Mouse (Mus musculus): ENCODE data around the gene Nln. TPM values are rescaled to one million over a fixed set of nuclear protein-coding genes. Genes with fewer than 3 reads are reported as not detected.

The Nln gene
- polyA plus RNA-seq, 1 experiment = 57.6 TPM

DNA sequence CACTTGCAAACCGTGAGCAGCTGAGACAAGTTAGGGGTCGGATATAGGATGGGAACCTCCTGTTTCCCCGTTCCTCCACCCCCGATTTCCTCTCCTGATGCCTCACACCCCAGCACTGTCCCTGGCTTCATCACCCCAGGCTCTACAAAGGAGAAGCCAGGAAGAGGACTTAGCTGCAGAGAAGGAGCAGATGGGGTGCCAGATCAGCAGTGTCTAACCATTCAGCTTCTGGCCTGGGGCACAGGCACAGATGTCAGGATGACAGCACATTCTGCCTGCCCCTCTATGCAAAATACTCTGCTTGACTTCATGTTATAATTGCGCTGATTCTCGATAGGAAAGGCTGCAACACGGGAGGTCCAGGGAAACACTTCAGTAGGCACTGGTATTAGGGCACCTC lies 71.1 kb downstream of the Nln start:
- Histone ChIP-seq H3K4me1 (ENCODE audit: control insufficient read depth, insufficient read depth, low read length) (no peaks in the 10 kb centered on the region), H3K9ac (ENCODE audit: low read depth, poor library complexity, severe bottlenecking) (no peak overlapping the region), H3K36me3 (ENCODE audit: control insufficient read depth, insufficient read depth, low read length, poor library complexity, severe bottlenecking) (no peaks in the 10 kb centered on the region), H3K27me3 (ENCODE audit: control insufficient read depth, insufficient read depth, low read length, poor library complexity, severe bottlenecking) (no peaks in the 10 kb centered on the region), H3K9me3 (replicated peaks; ENCODE audit: control insufficient read depth, insufficient read depth, low read length, poor library complexity, severe bottlenecking) (no peaks in the 10 kb centered on the region), H3K27ac (ENCODE audit: insufficient read depth, low read length) (no peak overlapping the region), H3K4me3 (ENCODE audit: low read depth, low read length) (no peak overlapping the region)
- TF ChIP-seq EP300 (IDR thresholded peaks at IDR 0.05; ENCODE audit: insufficient read depth, low read depth, low read length) (no peak), POLR2A (IDR thresholded peaks at IDR 0.05; ENCODE audit: insufficient read depth, low read length) (no peak), CTCF (IDR thresholded peaks at IDR 0.05; ENCODE audit: low read depth, low read length) (no peak)

DNA sequence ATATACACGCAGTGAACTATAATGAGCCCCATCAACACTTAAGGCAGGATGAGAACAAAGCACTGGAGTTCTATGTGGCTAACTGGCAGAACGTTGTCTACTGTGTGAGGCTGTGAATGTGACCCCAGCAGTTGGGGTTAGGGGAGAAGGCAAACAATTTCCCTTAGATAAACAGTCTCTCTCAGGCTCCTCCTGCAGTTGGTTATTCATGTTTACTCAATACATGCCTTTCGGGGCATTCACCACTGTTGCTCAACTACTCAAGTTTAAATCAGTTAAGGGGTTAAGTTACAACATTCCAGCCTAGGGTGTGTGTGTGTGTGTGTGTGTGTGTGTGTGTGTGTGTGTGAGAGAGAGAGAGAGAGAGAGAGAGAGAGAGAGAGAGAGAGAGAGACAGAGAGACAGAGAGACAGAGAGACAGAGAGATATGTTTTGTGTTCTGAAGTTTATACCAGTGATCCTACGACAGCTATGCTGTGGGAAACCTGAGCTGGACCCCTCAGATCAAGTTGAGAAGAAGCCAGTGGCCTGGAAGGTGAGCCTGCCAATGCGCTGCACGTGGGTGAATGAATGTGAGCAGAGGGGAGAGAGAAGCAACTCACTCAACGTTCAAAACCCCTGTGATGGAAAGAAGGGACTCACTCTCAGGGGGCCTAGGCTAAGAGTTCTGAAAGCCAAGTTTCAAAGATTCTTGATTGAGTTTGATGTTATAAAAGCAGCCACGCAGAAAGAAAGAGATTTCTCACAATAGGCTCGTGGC lies 71.7 kb downstream of the Nln start:
- no peak for TF ChIP-seq POLR2A (IDR thresholded peaks at IDR 0.05; ENCODE audit: insufficient read depth, low read length)
- TF ChIP-seq EP300 (IDR thresholded peaks at IDR 0.05; ENCODE audit: insufficient read depth, low read depth, low read length) = no peak
- TF ChIP-seq CTCF (IDR thresholded peaks at IDR 0.05; ENCODE audit: low read depth, low read length) = no peak
- H3K36me3 ChIP-seq (ENCODE audit: control insufficient read depth, insufficient read depth, low read length, poor library complexity, severe bottlenecking) = no peaks in the 10 kb centered on the region
- no peaks in the 10 kb centered on the region for H3K27me3 ChIP-seq (ENCODE audit: control insufficient read depth, insufficient read depth, low read length, poor library complexity, severe bottlenecking)
- no peaks in the 10 kb centered on the region for H3K4me1 ChIP-seq (ENCODE audit: control insufficient read depth, insufficient read depth, low read length)
- no peak overlapping the region for H3K4me3 ChIP-seq (ENCODE audit: low read depth, low read length)
- H3K27ac ChIP-seq (ENCODE audit: insufficient read depth, low read length) = no peak overlapping the region
- no peaks in the 10 kb centered on the region for H3K9me3 ChIP-seq (replicated peaks; ENCODE audit: control insufficient read depth, insufficient read depth, low read length, poor library complexity, severe bottlenecking)
- H3K9ac ChIP-seq (ENCODE audit: low read depth, poor library complexity, severe bottlenecking) = no peak overlapping the region

DNA sequence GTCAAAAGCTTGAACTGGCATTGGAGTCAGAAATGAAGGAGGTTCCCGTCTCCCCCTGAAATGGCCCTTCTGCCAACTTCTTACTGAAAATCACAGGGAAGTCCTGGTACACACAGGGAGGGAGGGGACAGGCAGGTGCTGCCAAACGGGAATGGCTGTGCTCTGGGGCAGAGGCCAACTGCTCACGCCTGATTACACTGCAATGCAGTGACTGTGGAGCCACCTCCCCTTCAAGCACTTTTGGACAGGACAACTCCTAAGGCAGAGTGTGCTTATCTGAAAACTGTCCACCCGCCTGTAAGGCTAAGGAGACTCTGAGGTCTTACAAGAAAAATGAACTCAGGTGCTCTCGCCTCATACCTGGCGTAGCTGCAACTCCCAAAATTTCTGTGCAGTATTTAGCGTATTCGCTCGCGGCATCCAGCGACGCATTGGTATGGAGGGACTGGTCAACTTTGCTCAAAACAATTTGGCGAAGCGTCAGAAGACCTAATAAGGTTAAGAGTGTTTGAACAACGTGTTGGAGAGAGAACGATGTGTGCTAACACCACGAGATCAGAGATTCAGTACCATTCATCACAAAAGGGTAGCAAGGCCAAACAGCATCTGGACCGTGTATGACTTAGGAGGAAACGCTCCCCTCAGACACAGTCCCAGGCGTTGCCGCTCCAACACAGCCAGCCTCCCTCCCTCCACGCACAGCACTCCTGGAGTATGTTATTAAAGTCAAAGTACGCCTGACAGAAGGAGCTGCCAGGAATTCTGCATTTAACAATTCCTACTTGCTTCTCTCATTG lies 72.7 kb downstream of the Nln start:
- no peaks in the 10 kb centered on the region for H3K27me3 ChIP-seq (ENCODE audit: control insufficient read depth, insufficient read depth, low read length, poor library complexity, severe bottlenecking)
- H3K36me3 ChIP-seq (ENCODE audit: control insufficient read depth, insufficient read depth, low read length, poor library complexity, severe bottlenecking) = no peaks in the 10 kb centered on the region
- TF ChIP-seq POLR2A (IDR thresholded peaks at IDR 0.05; ENCODE audit: insufficient read depth, low read length) = no peak
- no peak for TF ChIP-seq CTCF (IDR thresholded peaks at IDR 0.05; ENCODE audit: low read depth, low read length)
- no peak for TF ChIP-seq EP300 (IDR thresholded peaks at IDR 0.05; ENCODE audit: insufficient read depth, low read depth, low read length)
- no peak overlapping the region for H3K27ac ChIP-seq (ENCODE audit: insufficient read depth, low read length)
- H3K4me1 ChIP-seq (ENCODE audit: control insufficient read depth, insufficient read depth, low read length) = no peaks in the 10 kb centered on the region
- H3K9ac ChIP-seq (ENCODE audit: low read depth, poor library complexity, severe bottlenecking) = no peak overlapping the region
- H3K4me3 ChIP-seq (ENCODE audit: low read depth, low read length) = no peak overlapping the region
- H3K9me3 ChIP-seq (replicated peaks; ENCODE audit: control insufficient read depth, insufficient read depth, low read length, poor library complexity, severe bottlenecking) = no peaks in the 10 kb centered on the region

DNA sequence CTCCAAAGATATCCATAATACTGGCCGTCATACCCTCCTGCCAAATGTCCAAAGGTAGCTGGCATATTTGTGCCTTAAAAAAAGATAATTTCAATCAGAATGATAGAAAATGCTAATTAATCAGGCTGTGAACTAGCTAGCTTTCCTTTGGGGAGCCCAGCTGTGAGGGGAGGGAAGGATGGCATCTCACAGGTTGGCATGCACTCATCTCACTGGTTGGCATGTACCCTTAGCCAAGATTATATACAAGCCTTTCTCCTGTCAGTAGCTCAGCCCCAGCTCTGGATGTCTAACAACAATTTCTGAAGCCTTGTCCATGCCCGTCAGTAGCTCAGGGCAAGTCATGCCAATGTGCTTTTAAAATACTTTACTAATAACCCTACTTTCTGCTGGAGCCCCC lies 73.8 kb downstream of the Nln start:
- Histone ChIP-seq H3K4me1 (ENCODE audit: control insufficient read depth, insufficient read depth, low read length) (no peaks in the 10 kb centered on the region), H3K27ac (ENCODE audit: insufficient read depth, low read length) (no peak overlapping the region), H3K9ac (ENCODE audit: low read depth, poor library complexity, severe bottlenecking) (no peak overlapping the region), H3K9me3 (replicated peaks; ENCODE audit: control insufficient read depth, insufficient read depth, low read length, poor library complexity, severe bottlenecking) (no peaks in the 10 kb centered on the region), H3K27me3 (ENCODE audit: control insufficient read depth, insufficient read depth, low read length, poor library complexity, severe bottlenecking) (no peaks in the 10 kb centered on the region), H3K36me3 (ENCODE audit: control insufficient read depth, insufficient read depth, low read length, poor library complexity, severe bottlenecking) (no peaks in the 10 kb centered on the region), H3K4me3 (ENCODE audit: low read depth, low read length) (no peak overlapping the region)
- no peak for TF ChIP-seq POLR2A (IDR thresholded peaks at IDR 0.05; ENCODE audit: insufficient read depth, low read length)
- TF ChIP-seq EP300 (IDR thresholded peaks at IDR 0.05; ENCODE audit: insufficient read depth, low read depth, low read length) = no peak
- TF ChIP-seq CTCF (IDR thresholded peaks at IDR 0.05; ENCODE audit: low read depth, low read length) = no peak

DNA sequence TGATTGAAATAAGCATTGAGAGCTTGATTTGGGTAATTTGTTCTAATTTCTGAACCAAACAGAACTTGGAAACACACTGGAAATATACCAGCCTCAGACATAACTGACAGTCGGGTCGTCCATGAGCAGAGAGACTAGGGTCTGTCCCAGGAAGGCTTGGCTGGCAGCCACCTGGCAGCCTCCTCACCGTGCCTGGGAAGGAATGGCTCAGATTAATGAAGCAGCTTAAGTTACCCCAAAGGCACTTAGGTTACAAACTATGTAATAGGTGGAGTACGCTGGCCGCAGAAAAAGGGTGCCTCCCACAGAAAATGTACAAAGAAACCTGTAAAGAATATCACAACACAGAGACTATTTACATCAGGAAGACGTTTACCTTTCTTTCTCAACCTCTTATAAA lies 74.6 kb downstream of the Nln start:
- Histone ChIP-seq H3K9me3 (replicated peaks; ENCODE audit: control insufficient read depth, insufficient read depth, low read length, poor library complexity, severe bottlenecking) (no peaks in the 10 kb centered on the region), H3K4me3 (ENCODE audit: low read depth, low read length) (no peak overlapping the region), H3K27me3 (ENCODE audit: control insufficient read depth, insufficient read depth, low read length, poor library complexity, severe bottlenecking) (no peaks in the 10 kb centered on the region), H3K36me3 (ENCODE audit: control insufficient read depth, insufficient read depth, low read length, poor library complexity, severe bottlenecking) (no peaks in the 10 kb centered on the region), H3K9ac (ENCODE audit: low read depth, poor library complexity, severe bottlenecking) (no peak overlapping the region), H3K4me1 (ENCODE audit: control insufficient read depth, insufficient read depth, low read length) (no peaks in the 10 kb centered on the region), H3K27ac (ENCODE audit: insufficient read depth, low read length) (no peak overlapping the region)
- TF ChIP-seq CTCF (IDR thresholded peaks at IDR 0.05; ENCODE audit: low read depth, low read length) = no peak
- TF ChIP-seq POLR2A (IDR thresholded peaks at IDR 0.05; ENCODE audit: insufficient read depth, low read length) = no peak
- no peak for TF ChIP-seq EP300 (IDR thresholded peaks at IDR 0.05; ENCODE audit: insufficient read depth, low read depth, low read length)

DNA sequence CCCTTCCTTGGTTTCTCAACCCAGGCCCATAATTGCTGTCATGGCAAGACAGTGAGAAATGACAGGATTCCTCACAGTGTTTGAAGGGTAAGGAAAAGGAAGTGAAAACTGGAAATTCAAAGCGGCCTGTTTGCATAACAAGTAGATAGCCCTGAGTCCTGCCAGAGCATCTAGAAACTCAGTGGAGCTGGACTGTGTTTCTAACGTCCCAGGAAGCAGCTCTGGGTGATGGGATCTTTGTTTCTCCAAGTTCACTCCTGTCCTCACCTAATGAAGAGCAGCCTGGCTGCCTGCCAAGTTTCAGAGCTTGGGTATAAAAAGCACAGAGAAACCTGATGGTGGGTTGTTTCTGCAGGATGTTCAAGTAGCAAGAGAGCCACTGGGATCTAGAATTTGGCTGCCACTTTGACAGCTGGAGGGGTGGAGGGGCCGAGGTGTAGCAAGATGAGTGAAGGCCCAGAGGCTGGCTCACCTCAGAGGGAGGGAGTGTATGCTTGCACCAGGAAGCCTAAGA lies 76.7 kb downstream of the Nln start:
- Histone ChIP-seq H3K27ac (ENCODE audit: insufficient read depth, low read length) (no peak overlapping the region), H3K9ac (ENCODE audit: low read depth, poor library complexity, severe bottlenecking) (no peak overlapping the region), H3K27me3 (ENCODE audit: control insufficient read depth, insufficient read depth, low read length, poor library complexity, severe bottlenecking) (no peaks in the 10 kb centered on the region), H3K36me3 (ENCODE audit: control insufficient read depth, insufficient read depth, low read length, poor library complexity, severe bottlenecking) (no peaks in the 10 kb centered on the region), H3K4me3 (ENCODE audit: low read depth, low read length) (no peak overlapping the region), H3K4me1 (ENCODE audit: control insufficient read depth, insufficient read depth, low read length) (no peaks in the 10 kb centered on the region), H3K9me3 (replicated peaks; ENCODE audit: control insufficient read depth, insufficient read depth, low read length, poor library complexity, severe bottlenecking) (no peaks in the 10 kb centered on the region)
- no peak for TF ChIP-seq EP300 (IDR thresholded peaks at IDR 0.05; ENCODE audit: insufficient read depth, low read depth, low read length)
- no peak for TF ChIP-seq POLR2A (IDR thresholded peaks at IDR 0.05; ENCODE audit: insufficient read depth, low read length)
- TF ChIP-seq CTCF (IDR thresholded peaks at IDR 0.05; ENCODE audit: low read depth, low read length) = no peak

Measured in ES-Bruce4 (cell line).